In genomic region chr7:135539429-135539828, GRCm38 (mm10) we compare ENCODE assay signal across 14 mouse cellular contexts. TPM values are rescaled to one million over a fixed set of nuclear protein-coding genes. Genes with fewer than 3 reads are reported as not detected.
A peak's percentile ranks its signal among the peaks of the same experiment; 100 is the strongest.
DNase-seq lines count a peak whose midpoint lies in the region; ATAC-seq and TF ChIP-seq lines count a peak whose summit lies in the region.
"Had no signal": no experiment of that assay in that cellular context is flagged by ENCODE, and none has a peak within 500 bp of the region (broad histone marks: within the 10 kb centered on the region; RNA-seq: fewer than 3 reads in every experiment).

No protein-coding gene starts in this region.

- no peak for TF ChIP-seq EP300 in stomach, postnatal 0 days (optimal IDR thresholded peaks at IDR 0.05)

- no peak for TF ChIP-seq CTCF in stomach, postnatal 0 days (IDR thresholded peaks at IDR 0.05; ENCODE audit: low read depth)

- WGBS in heart, embryonic 16.5 days = 67% methylated on average over 2 of the region's 2 CpGs
- WGBS in stomach, embryonic 16.5 days = 67% methylated on average over 2 of the region's 2 CpGs
- 82% methylated on average over 2 of the region's 2 CpGs for WGBS in stomach, postnatal 0 days
- WGBS in liver, embryonic 13.5 days (ENCODE audit: insufficient replicate concordance) = 18% methylated on average over 2 of the region's 2 CpGs

- no peak overlapping the region for H3K9ac ChIP-seq in heart, embryonic 16.5 days (ENCODE audit: low read length)
- H3K9ac ChIP-seq in stomach, embryonic 16.5 days (ENCODE audit: low read length) = no peak overlapping the region
- H3K9ac ChIP-seq in stomach, postnatal 0 days (ENCODE audit: low read length) = no peak overlapping the region
- H3K9ac ChIP-seq in liver, embryonic 13.5 days = peak overlapping the region; percentile 34; the same call in 1 of the 2 replicates
- H3K9ac ChIP-seq: forebrain, embryonic 13.5 days; heart, embryonic 15.5 days had no signal

- H3K4me1 ChIP-seq in heart, embryonic 16.5 days (ENCODE audit: control insufficient read depth, insufficient read depth, low read length) = no peaks in the 10 kb centered on the region
- no peaks in the 10 kb centered on the region for H3K4me1 ChIP-seq in stomach, embryonic 16.5 days (ENCODE audit: control insufficient read depth, insufficient read depth, low read length)
- H3K4me1 ChIP-seq in stomach, postnatal 0 days (replicated peaks; ENCODE audit: control insufficient read depth, insufficient read depth) = no peaks in the 10 kb centered on the region
- H3K4me1 ChIP-seq in liver, embryonic 13.5 days (replicated peaks) = peaks cover 53% of the 10 kb centered on the region

- H3K27me3 ChIP-seq in heart, embryonic 16.5 days (ENCODE audit: control insufficient read depth, insufficient read depth, low read length) = peaks cover 17% of the 10 kb centered on the region
- peaks cover 8% of the 10 kb centered on the region; the same call in 1 of the 2 replicates for H3K27me3 ChIP-seq in stomach, embryonic 16.5 days (ENCODE audit: control insufficient read depth, insufficient read depth, low read length)
- H3K27me3 ChIP-seq in stomach, postnatal 0 days (ENCODE audit: control insufficient read depth, insufficient read depth, low read length) = no peaks in the 10 kb centered on the region
- H3K27me3 ChIP-seq in liver, embryonic 13.5 days = peaks cover 6% of the 10 kb centered on the region; the same call in 1 of the 2 replicates

- H3K27ac ChIP-seq in heart, embryonic 16.5 days (ENCODE audit: low read length) = no peak overlapping the region
- H3K27ac ChIP-seq in stomach, embryonic 16.5 days (ENCODE audit: low read length) = no peak overlapping the region
- no peak overlapping the region for H3K27ac ChIP-seq in stomach, postnatal 0 days (replicated peaks)
- H3K27ac ChIP-seq in liver, embryonic 13.5 days = no peak overlapping the region
- H3K27ac ChIP-seq: forebrain, embryonic 13.5 days; heart, embryonic 15.5 days had no signal

- peak overlapping the region; percentile 97; the same call in 1 of the 2 replicates for H3K4me2 ChIP-seq in heart, embryonic 16.5 days (ENCODE audit: low read depth, low read length)
- H3K4me2 ChIP-seq in stomach, embryonic 16.5 days (ENCODE audit: low read depth, low read length) = peak overlapping the region; percentile 98; the same call in 1 of the 2 replicates
- H3K4me2 ChIP-seq in stomach, postnatal 0 days (replicated peaks; ENCODE audit: low read depth) = no peak overlapping the region; the same call in 1 of the 2 replicates
- peak overlapping the region; percentile 95 for H3K4me2 ChIP-seq in liver, embryonic 13.5 days

- H3K4me3 ChIP-seq in heart, embryonic 16.5 days (ENCODE audit: low read length) = no peak overlapping the region
- H3K4me3 ChIP-seq in stomach, embryonic 16.5 days (replicated peaks; ENCODE audit: low read length) = no peak overlapping the region
- no peak overlapping the region for H3K4me3 ChIP-seq in stomach, postnatal 0 days (ENCODE audit: low read depth, low read length)
- H3K4me3 ChIP-seq in liver, embryonic 13.5 days (replicated peaks) = peak overlapping the region; percentile 73
- H3K4me3 ChIP-seq: forebrain, embryonic 13.5 days had no signal

- ATAC-seq in heart, embryonic 16.5 days (replicated peaks; ENCODE audit: extremely low read depth, insufficient read depth, low FRiP score) = no peak
- ATAC-seq in stomach, embryonic 16.5 days (ENCODE audit: insufficient read depth, low FRiP score) = no peak
- no peak for ATAC-seq in stomach, postnatal 0 days (ENCODE audit: low FRiP score, low TSS enrichment)
- ATAC-seq in liver, embryonic 13.5 days (ENCODE audit: low read depth) = no peak
- ATAC-seq: forebrain, embryonic 13.5 days had no signal

- H3K36me3 ChIP-seq in heart, embryonic 16.5 days (ENCODE audit: control insufficient read depth, insufficient read depth) = no peaks in the 10 kb centered on the region
- H3K36me3 ChIP-seq in stomach, embryonic 16.5 days (ENCODE audit: control insufficient read depth, insufficient read depth, low read length) = no peaks in the 10 kb centered on the region
- H3K36me3 ChIP-seq in stomach, postnatal 0 days (ENCODE audit: control insufficient read depth, insufficient read depth, low read length) = no peaks in the 10 kb centered on the region
- H3K36me3 ChIP-seq in liver, embryonic 13.5 days = no peaks in the 10 kb centered on the region
- H3K36me3 ChIP-seq: heart, embryonic 15.5 days had no signal

- no peaks in the 10 kb centered on the region for H3K9me3 ChIP-seq in heart, embryonic 16.5 days (replicated peaks; ENCODE audit: control insufficient read depth, low read length)
- no peaks in the 10 kb centered on the region for H3K9me3 ChIP-seq in stomach, embryonic 16.5 days (replicated peaks; ENCODE audit: control insufficient read depth, low read length)
- H3K9me3 ChIP-seq in stomach, postnatal 0 days (ENCODE audit: control insufficient read depth, low read length) = no peaks in the 10 kb centered on the region
- no peaks in the 10 kb centered on the region for H3K9me3 ChIP-seq in liver, embryonic 13.5 days (replicated peaks)
- H3K9me3 ChIP-seq: forebrain, embryonic 13.5 days; heart, embryonic 15.5 days had no signal

- no peak for DNase-seq in heart, postnatal 4 days
- no peak for DNase-seq in stomach, postnatal 0 days (ENCODE audit: low spot score)
- DNase-seq in liver, embryonic 13.5 days = no peak
- DNase-seq in spleen, postnatal 14 days (ENCODE audit: low spot score in 2 of 2) = no peak
- no peak for DNase-seq in kidney, postnatal 36 days
- DNase-seq: embryo, embryonic 11 days; kidney, postnatal 14 days; right cerebral cortex, postnatal 25 days had no signal

RNA-seq across cellular contexts. Expression of gene Ptpre, which starts 2.1 kb away (rescaled TPM):
- polyA plus RNA-seq in heart, embryonic 16.5 days (2015; fragmentation: Nextera tagmentation; extraction: Ambion mirVana) = 2.9 and 3.1 TPM in 2 replicates
- 1 to 10 TPM; 6.0 to 6.4 TPM for total RNA-seq in heart, postnatal 4 days (2021)
- 2.9 and 3.1 TPM in 2 replicates for polyA plus RNA-seq in stomach, embryonic 16.5 days (2015; fragmentation: Nextera tagmentation; extraction: Ambion mirVana)
- polyA plus RNA-seq in stomach, postnatal 0 days (2015; fragmentation: Nextera tagmentation; extraction: Ambion mirVana) = 4.4 TPM in 2 replicates
- 2.5 and 2.8 TPM in 2 replicates for polyA plus RNA-seq in liver, embryonic 13.5 days (2015; fragmentation: Nextera tagmentation; extraction: Ambion mirVana)

RNA-seq across cellular contexts. Expression of gene Clrn3, which starts 11.0 kb away (rescaled TPM):
- 0.13 TPM in 1 of 2 replicates, not detected in the other for polyA plus RNA-seq in heart, embryonic 16.5 days (2015; fragmentation: Nextera tagmentation; extraction: Ambion mirVana)
- total RNA-seq in heart, postnatal 4 days (2021) = not detected
- 2.8 and 4.1 TPM in 2 replicates for polyA plus RNA-seq in stomach, embryonic 16.5 days (2015; fragmentation: Nextera tagmentation; extraction: Ambion mirVana)
- polyA plus RNA-seq in stomach, postnatal 0 days (2015; fragmentation: Nextera tagmentation; extraction: Ambion mirVana) = 0.51 and 0.63 TPM in 2 replicates
- not detected in 2 replicates for polyA plus RNA-seq in liver, embryonic 13.5 days (2015; fragmentation: Nextera tagmentation; extraction: Ambion mirVana)
- total RNA-seq: left cerebral cortex, postnatal 14 days had no signal
- polyA plus RNA-seq: forebrain, embryonic 13.5 days; heart, embryonic 15.5 days; lung, embryonic 16.5 days had no signal
